Mouse (Mus musculus) lung, embryonic 15.5 days (tissue): ENCODE results near the gene Tcte1. TPM values are rescaled to one million over a fixed set of nuclear protein-coding genes. Genes with fewer than 3 reads are reported as not detected.
A peak's percentile ranks its signal among the peaks of the same experiment; 100 is the strongest.

Experiments used
- ATAC-seq: fragments of 200-750 bp; cut with Nextera tagmentation; 2 replicates; pipeline ENCODE4 v1.8.0; 2017; ENCODE audit warnings: moderate number of reproducible peaks, borderline replicate concordance; ENCODE audit not compliant: low FRiP score, low TSS enrichment; ENCODE audit errors: extremely low read depth
- H3K27ac ChIP-seq: fragments of 300-500 bp; sonication (generic); 2 replicates; pipeline ENCODE4 v1.5.1; 2015; ENCODE audit warnings: moderate library complexity, mild to moderate bottlenecking, inconsistent platforms
- H3K27me3 ChIP-seq: fragments of 300-500 bp; sonication (generic); 2 replicates; pipeline ENCODE4 v1.6.1; 2015; ENCODE audit warnings: inconsistent platforms
- H3K36me3 ChIP-seq: fragments of 300-500 bp; sonication (generic); 2 replicates; pipeline ENCODE4 v1.6.1; 2015; ENCODE audit warnings: inconsistent platforms
- H3K4me1 ChIP-seq: fragments of 300-500 bp; sonication (generic); 2 replicates; pipeline ENCODE4 v1.6.1; 2015; ENCODE audit warnings: inconsistent platforms
- H3K4me2 ChIP-seq: fragments of 300-500 bp; sonication (generic); 2 replicates; pipeline ENCODE4 v1.6.1; 2015; ENCODE audit warnings: inconsistent platforms, mild to moderate bottlenecking, moderate library complexity
- H3K4me3 ChIP-seq: fragments of 300-500 bp; sonication (generic); 2 replicates; pipeline ENCODE4 v1.5.1; 2015; ENCODE audit warnings: mild to moderate bottlenecking, inconsistent platforms
- H3K9ac ChIP-seq: fragments of 300-500 bp; sonication (generic); 2 replicates; pipeline ENCODE4 v1.6.1; 2015; ENCODE audit warnings: inconsistent platforms
- H3K9me3 ChIP-seq: fragments of 300-500 bp; sonication (generic); 2 replicates; pipeline ENCODE4 v1.6.1; 2016; ENCODE audit warnings: inconsistent platforms
- WGBS: fragments of 180-500 bp; shearing (Covaris S2); methylation state at CpG from one replicate; pipeline ENCODE4 v1.1.7; 2015; 5-methylcytosine and 5-hydroxymethylcytosine counted together
- polyA plus RNA-seq: library from polyadenylated mRNA; unstranded; fragments of >200 nt; fragmentation: Nextera tagmentation; extraction: Ambion mirVana; gene quantifications from 2 replicates; pipeline ENCODE4 v1.2.1, GENCODE M21; 2015

Tcte1 gene
- polyA plus RNA-seq, 1 experiment from 2014 or later: 0.82 TPM

GRCm38 (mm10) chr17:45572103-45573086 is 49.2 kb downstream of the Tcte1 start:
- under 1% methylated on average over 55 of the region's 57 CpGs for WGBS
- peaks cover 46% of the 10 kb centered on the region for H3K4me1 ChIP-seq
- peak overlapping the region; percentile 97 for H3K4me3 ChIP-seq
- H3K27ac ChIP-seq: peak overlapping the region; percentile 97
- no peaks in the 10 kb centered on the region for H3K27me3 ChIP-seq
- H3K9ac ChIP-seq: peak overlapping the region; percentile 96
- ATAC-seq: peak; percentile 77
- H3K9me3 ChIP-seq: no peaks in the 10 kb centered on the region
- H3K36me3 ChIP-seq: peaks cover 46% of the 10 kb centered on the region
- H3K4me2 ChIP-seq: peak overlapping the region; percentile 88

- peak within 1 kb of the TSS; percentile 88 for H3K4me2 ChIP-seq
- peak within 1 kb of the TSS; percentile 97 for H3K27ac ChIP-seq
- WGBS: under 1% methylated on average over 41 of the region's 41 CpGs
- no peaks in the 10 kb centered on the region for H3K9me3 ChIP-seq
- H3K4me3 ChIP-seq: peak within 1 kb of the TSS; percentile 97
- peak within 1 kb of the TSS; percentile 96 for H3K9ac ChIP-seq
- peaks cover 38% of the 10 kb centered on the region for H3K36me3 ChIP-seq
- H3K27me3 ChIP-seq: no peaks in the 10 kb centered on the region
- peak; percentile 79 for ATAC-seq
- H3K4me1 ChIP-seq: peaks cover 45% of the 10 kb centered on the region
Observed at GRCm38 (mm10) chr17:45573087-45573779, 50.0 kb downstream of the Tcte1 start, which contains the start of gene Hsp90ab1. TSS of gene Hsp90ab1 (minus strand) at chr17:45573271.

GRCm38 (mm10) chr17:45573780-45574123 is 50.5 kb downstream of the Tcte1 start:
- H3K4me2 ChIP-seq: peak overlapping the region; percentile 88
- no peaks in the 10 kb centered on the region for H3K27me3 ChIP-seq
- no peaks in the 10 kb centered on the region for H3K9me3 ChIP-seq
- peak overlapping the region; percentile 97 for H3K27ac ChIP-seq
- H3K4me3 ChIP-seq: peak overlapping the region; percentile 97
- ATAC-seq: peak; percentile 69
- WGBS: 0% methylated on average over 15 of the region's 18 CpGs
- H3K36me3 ChIP-seq: peaks cover 32% of the 10 kb centered on the region
- peaks cover 47% of the 10 kb centered on the region for H3K4me1 ChIP-seq
- H3K9ac ChIP-seq: peak overlapping the region; percentile 96

GRCm38 (mm10) chr17:45574129-45574761 is 51.0 kb downstream of the Tcte1 start:
- WGBS: 5% methylated on average over 17 of the region's 17 CpGs
- H3K4me2 ChIP-seq: peak overlapping the region; percentile 88

GRCm38 (mm10) chr17:45575123-45575897 is 52.1 kb downstream of the Tcte1 start:
- H3K4me3 ChIP-seq: no peak overlapping the region
- ATAC-seq: no peak
- WGBS: 88% methylated on average over 8 of the region's 8 CpGs
- no peak overlapping the region for H3K9ac ChIP-seq
- peak overlapping the region; percentile 97; the same call in 1 of the 2 replicates for H3K27ac ChIP-seq
- H3K9me3 ChIP-seq: no peaks in the 10 kb centered on the region
- peaks cover 34% of the 10 kb centered on the region for H3K4me1 ChIP-seq
- H3K36me3 ChIP-seq: peaks cover 17% of the 10 kb centered on the region
- no peaks in the 10 kb centered on the region for H3K27me3 ChIP-seq
- no peak overlapping the region for H3K4me2 ChIP-seq

More at GRCm38 (mm10) chr17:45574129-45574761, 51.0 kb downstream of the Tcte1 start:
- peak overlapping the region; percentile 97 for H3K4me3 ChIP-seq
- peak overlapping the region; percentile 96 for H3K9ac ChIP-seq
- peak overlapping the region; percentile 97 for H3K27ac ChIP-seq
- peaks cover 43% of the 10 kb centered on the region for H3K4me1 ChIP-seq
- peak; percentile 50 for ATAC-seq
- H3K27me3 ChIP-seq: no peaks in the 10 kb centered on the region
- H3K36me3 ChIP-seq: peaks cover 27% of the 10 kb centered on the region
- H3K9me3 ChIP-seq: no peaks in the 10 kb centered on the region

- WGBS: 37% methylated on average over 5 of the region's 5 CpGs
Observed at GRCm38 (mm10) chr17:45578242-45578641, 55.0 kb downstream of the Tcte1 start.

GRCm38 (mm10) chr17:45578843-45579242 is 55.6 kb downstream of the Tcte1 start:
- Histone ChIP-seq H3K27ac (peak overlapping the region; percentile 41), H3K4me3 (no peak overlapping the region), H3K4me2 (no peak overlapping the region), H3K36me3 (no peaks in the 10 kb centered on the region), H3K9ac (no peak overlapping the region), H3K27me3 (no peaks in the 10 kb centered on the region), H3K9me3 (no peaks in the 10 kb centered on the region), H3K4me1 (peaks cover 30% of the 10 kb centered on the region)
- no peak for ATAC-seq
- 73% methylated on average over 7 of the region's 7 CpGs for WGBS

More at GRCm38 (mm10) chr17:45578242-45578641, 55.0 kb downstream of the Tcte1 start:
- Histone ChIP-seq H3K4me2 (no peak overlapping the region), H3K4me1 (peaks cover 30% of the 10 kb centered on the region), H3K9me3 (no peaks in the 10 kb centered on the region), H3K36me3 (no peaks in the 10 kb centered on the region), H3K27ac (peak overlapping the region; percentile 41), H3K27me3 (no peaks in the 10 kb centered on the region), H3K9ac (no peak overlapping the region), H3K4me3 (no peak overlapping the region)
- ATAC-seq: no peak

GRCm38 (mm10) chr17:45579554-45579953 is 56.3 kb downstream of the Tcte1 start:
- ATAC-seq: no peak
- no peaks in the 10 kb centered on the region for H3K9me3 ChIP-seq
- 72% methylated on average over 4 of the region's 4 CpGs for WGBS
- no peak overlapping the region for H3K27ac ChIP-seq
- no peak overlapping the region for H3K4me2 ChIP-seq
- no peaks in the 10 kb centered on the region for H3K36me3 ChIP-seq
- no peaks in the 10 kb centered on the region for H3K27me3 ChIP-seq
- H3K4me3 ChIP-seq: no peak overlapping the region
- no peak overlapping the region for H3K9ac ChIP-seq
- peaks cover 34% of the 10 kb centered on the region for H3K4me1 ChIP-seq

- WGBS: 17% methylated on average over 12 of the region's 12 CpGs
- peak overlapping the region; percentile 21; the same call in 1 of the 2 replicates for H3K4me2 ChIP-seq
Observed at GRCm38 (mm10) chr17:45580958-45581477, 57.8 kb downstream of the Tcte1 start.

GRCm38 (mm10) chr17:45581567-45581983 is 58.3 kb downstream of the Tcte1 start:
- Histone ChIP-seq H3K27me3 (no peaks in the 10 kb centered on the region), H3K36me3 (peaks cover 3% of the 10 kb centered on the region; the same call in 1 of the 2 replicates), H3K4me1 (peaks cover 41% of the 10 kb centered on the region), H3K9me3 (no peaks in the 10 kb centered on the region), H3K4me3 (no peak overlapping the region), H3K27ac (peak overlapping the region; percentile 61; the same call in 1 of the 2 replicates), H3K4me2 (0 out of 2 replicates have a peak overlapping the region, but pooled peaks have one; percentile 21), H3K9ac (no peak overlapping the region)
- 0 out of 2 replicates have a peak, but pooled peaks have one; percentile 7 for ATAC-seq
- WGBS: 3% methylated on average over 2 of the region's 2 CpGs

More at GRCm38 (mm10) chr17:45580958-45581477, 57.8 kb downstream of the Tcte1 start:
- H3K4me1 ChIP-seq: peaks cover 40% of the 10 kb centered on the region
- H3K9ac ChIP-seq: no peak overlapping the region
- peak overlapping the region; percentile 61 for H3K27ac ChIP-seq
- no peak overlapping the region for H3K4me3 ChIP-seq
- ATAC-seq: no peak; the same call in 1 of the 2 replicates
- H3K36me3 ChIP-seq: no peaks in the 10 kb centered on the region
- H3K27me3 ChIP-seq: no peaks in the 10 kb centered on the region
- H3K9me3 ChIP-seq: no peaks in the 10 kb centered on the region
